Comparison of ENCODE assay signal across 13 mouse cellular contexts in the genomic region with DNA sequence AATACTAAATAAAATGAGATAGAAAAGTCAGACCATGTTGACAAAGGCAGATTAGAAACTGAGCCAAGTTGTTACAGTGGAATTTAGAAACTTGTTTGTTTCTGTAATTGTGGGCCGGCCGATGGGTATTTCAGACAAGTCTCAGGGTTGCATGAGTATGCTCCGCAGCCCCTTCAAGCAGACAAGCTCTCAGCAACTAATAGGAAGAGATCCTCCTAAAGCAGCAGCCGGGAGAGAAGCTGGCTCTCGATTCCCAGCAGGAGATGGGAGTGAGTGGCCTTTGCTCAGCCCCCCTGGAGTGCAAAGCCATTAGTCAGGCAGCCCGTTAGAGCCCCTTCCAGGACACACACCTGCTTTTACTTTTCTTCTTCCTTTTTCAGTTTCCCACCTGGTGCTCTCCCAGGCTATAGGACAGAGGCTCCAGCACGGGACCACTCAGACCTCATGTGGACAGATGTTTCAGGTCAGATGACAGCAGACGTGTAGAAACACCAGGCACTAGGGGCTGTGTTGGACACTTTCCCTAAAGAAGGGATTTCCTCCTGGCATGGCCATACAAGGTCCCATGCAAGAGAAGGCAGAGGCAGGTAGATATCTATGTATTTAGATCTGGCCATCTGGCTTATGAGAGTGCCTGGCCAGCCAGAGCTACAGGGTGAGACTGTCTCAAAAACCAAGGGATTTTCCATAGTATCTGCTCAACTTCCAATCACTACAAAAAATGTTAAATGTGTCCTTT. TPM values are rescaled to one million over a fixed set of nuclear protein-coding genes. Genes with fewer than 3 reads are reported as not detected.
A peak's percentile ranks its signal among the peaks of the same experiment; 100 is the strongest.
DNase-seq lines count a peak whose midpoint lies in the region; ATAC-seq lines count a peak whose summit lies in the region.
"Had no signal": no experiment of that assay in that cellular context is flagged by ENCODE, and none has a peak within 500 bp of the region (broad histone marks: within the 10 kb centered on the region; RNA-seq: fewer than 3 reads in every experiment).

No protein-coding gene starts in this region.

- no peak overlapping the region for H3K4me2 ChIP-seq in lung, embryonic 16.5 days (ENCODE audit: low read depth, low read length)

- WGBS in lung, embryonic 16.5 days: 20% methylated on average over 8 of the region's 8 CpGs

- peak overlapping the region; percentile 36; the same call in 1 of the 2 replicates for H3K27ac ChIP-seq in lung, embryonic 16.5 days (ENCODE audit: low read length)

- no peaks in the 10 kb centered on the region for H3K9me3 ChIP-seq in lung, embryonic 16.5 days (ENCODE audit: control insufficient read depth, low read length)
- H3K9me3 ChIP-seq: heart, embryonic 15.5 days had no signal

- H3K4me3 ChIP-seq in lung, embryonic 16.5 days (ENCODE audit: low read length): no peak overlapping the region
- H3K4me3 ChIP-seq: heart, embryonic 15.5 days; layer of hippocampus, adult 2 months had no signal

- peak; percentile 61 for DNase-seq in cerebellum, adult 9-11 months
- DNase-seq in cerebellum, postnatal 10 days: no peak
- no peak for DNase-seq in lung, postnatal 36 days
- peak; percentile 59 for DNase-seq in kidney, adult 9 months
- DNase-seq in retina, embryonic 14.5 days (ENCODE audit: low spot score): peak; percentile 43
- DNase-seq in testis, postnatal 10 days (ENCODE audit: low spot score): no peak
- DNase-seq in adrenal gland, postnatal 10 days: no peak
- DNase-seq: B cell, adult 2 months; lung, adult 18-20 months; right cerebral cortex, adult 18-20 months had no signal

- ATAC-seq in lung, embryonic 16.5 days (ENCODE audit: low read depth): no peak

- H3K4me1 ChIP-seq in lung, embryonic 16.5 days (replicated peaks; ENCODE audit: control insufficient read depth, insufficient read depth, low read length): peaks cover 65% of the 10 kb centered on the region

- no peaks in the 10 kb centered on the region for H3K36me3 ChIP-seq in lung, embryonic 16.5 days (ENCODE audit: control insufficient read depth, insufficient read depth, low read length)
- H3K36me3 ChIP-seq: heart, embryonic 15.5 days had no signal

- H3K9ac ChIP-seq in lung, embryonic 16.5 days (ENCODE audit: low read length): peak overlapping the region; percentile 20; the same call in 1 of the 2 replicates
- H3K9ac ChIP-seq: heart, embryonic 15.5 days had no signal

- no peaks in the 10 kb centered on the region for H3K27me3 ChIP-seq in lung, embryonic 16.5 days (ENCODE audit: control insufficient read depth, insufficient read depth, low read depth, low read length)
- H3K27me3 ChIP-seq: heart, embryonic 15.5 days had no signal

RNA-seq across cellular contexts. Expression of gene Trio, which starts 26.9 kb away (rescaled TPM):
- polyA plus RNA-seq in lung, embryonic 16.5 days (2015; fragmentation: Nextera tagmentation; extraction: Ambion mirVana): 16.4 and 18.3 TPM in 2 replicates
- 10 to 100 TPM; 49.8 to 81.3 TPM for total RNA-seq in adrenal gland, postnatal 10 days (2021)

Comparison
In these comparisons a context has a peak if more than half of its experiments do, and no peak if none do; other contexts are left out.
1. DNase-seq: peak in cerebellum, adult 9-11 months (single experiment), kidney, adult 9 months (single experiment) and retina, embryonic 14.5 days (single experiment); none in cerebellum, postnatal 10 days (0 of 2), lung, postnatal 36 days (single experiment), testis, postnatal 10 days (single experiment) and adrenal gland, postnatal 10 days (single experiment).